Mouse (Mus musculus): ENCODE results near the gene Cacna1c. TPM values are rescaled to one million over a fixed set of nuclear protein-coding genes. Genes with fewer than 3 reads are reported as not detected.

Cacna1c gene
- polyA plus RNA-seq, 1 experiment from 2014 or later: 2.3 TPM

DNA sequence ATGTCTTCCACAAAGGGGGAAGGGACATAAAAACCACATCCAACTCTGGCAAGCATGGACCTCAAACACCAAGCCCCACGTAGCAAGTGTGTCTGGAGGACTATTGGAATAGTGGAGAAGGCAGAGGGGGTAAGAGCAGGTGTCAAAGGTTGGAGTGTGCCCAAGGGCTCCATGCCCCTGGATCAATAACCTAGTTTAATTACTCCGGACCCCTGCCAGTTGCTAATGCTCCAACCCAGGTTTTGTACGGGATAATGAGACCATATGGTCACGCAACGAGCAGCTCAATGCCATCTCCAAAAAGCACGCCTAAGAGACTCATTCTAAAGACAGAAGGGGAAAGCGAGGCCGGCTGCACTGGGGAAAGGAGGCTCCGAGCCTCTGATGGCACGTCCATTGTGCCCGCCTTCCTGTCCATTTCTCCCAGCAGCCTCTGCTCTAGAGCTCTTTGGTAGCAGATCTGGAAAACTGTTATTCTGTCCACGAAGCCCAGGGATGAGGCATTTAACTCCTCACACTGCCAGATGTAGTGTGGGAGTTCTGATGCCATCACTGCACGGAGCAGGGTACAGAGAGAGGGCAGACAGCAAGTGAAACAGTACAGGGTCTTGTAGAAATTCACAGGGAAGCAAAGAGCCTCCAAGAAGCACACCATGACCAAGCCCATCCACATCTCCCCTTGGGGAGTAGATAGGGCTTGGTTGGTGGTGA is 257.7 kb downstream of the Cacna1c start:
- ATAC-seq (ENCODE audit: low FRiP score, low TSS enrichment) (no peak), DNase-seq (ENCODE audit: low spot score) (no peak)
- Histone ChIP-seq H3K9me3 (ENCODE audit: control insufficient read depth, low read length) (no peaks in the 10 kb centered on the region), H3K36me3 (ENCODE audit: control insufficient read depth, insufficient read depth, low read length) (no peaks in the 10 kb centered on the region), H3K27me3 (ENCODE audit: control insufficient read depth, insufficient read depth, low read length) (no peaks in the 10 kb centered on the region), H3K27ac (replicated peaks) (no peak overlapping the region), H3K4me3 (ENCODE audit: low read depth, low read length) (no peak overlapping the region), H3K4me1 (replicated peaks; ENCODE audit: control insufficient read depth, insufficient read depth) (no peaks in the 10 kb centered on the region), H3K4me2 (replicated peaks; ENCODE audit: low read depth) (no peak overlapping the region), H3K9ac (ENCODE audit: low read length) (no peak overlapping the region)
- WGBS: 86% methylated on average over 13 of the region's 13 CpGs
- TF ChIP-seq CTCF (IDR thresholded peaks at IDR 0.05; ENCODE audit: low read depth) (no peak), EP300 (optimal IDR thresholded peaks at IDR 0.05) (no peak)

DNA sequence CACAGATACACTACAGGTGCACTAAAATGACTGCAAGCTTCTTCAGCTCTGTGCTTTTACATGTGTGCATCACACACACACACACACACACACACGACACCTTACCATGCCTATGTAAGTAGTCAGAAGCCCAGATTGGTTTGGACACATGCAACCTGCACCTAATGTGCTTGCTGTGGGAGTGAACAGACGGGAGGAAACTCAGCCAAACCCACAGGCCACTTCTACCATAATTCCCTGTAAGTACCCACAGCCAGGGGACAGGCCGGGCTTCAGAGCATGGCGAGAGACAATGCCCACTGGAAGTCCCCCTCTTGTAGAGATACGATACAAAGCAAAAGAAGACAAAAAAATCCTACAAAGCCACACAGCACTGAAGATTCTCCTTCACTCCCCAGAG is 258.7 kb downstream of the Cacna1c start:
- TF ChIP-seq EP300 (optimal IDR thresholded peaks at IDR 0.05): no peak
- TF ChIP-seq CTCF (IDR thresholded peaks at IDR 0.05; ENCODE audit: low read depth): no peak
- WGBS: 92% methylated on average over 5 of the region's 5 CpGs
- no peak for ATAC-seq (ENCODE audit: low FRiP score, low TSS enrichment)

DNA sequence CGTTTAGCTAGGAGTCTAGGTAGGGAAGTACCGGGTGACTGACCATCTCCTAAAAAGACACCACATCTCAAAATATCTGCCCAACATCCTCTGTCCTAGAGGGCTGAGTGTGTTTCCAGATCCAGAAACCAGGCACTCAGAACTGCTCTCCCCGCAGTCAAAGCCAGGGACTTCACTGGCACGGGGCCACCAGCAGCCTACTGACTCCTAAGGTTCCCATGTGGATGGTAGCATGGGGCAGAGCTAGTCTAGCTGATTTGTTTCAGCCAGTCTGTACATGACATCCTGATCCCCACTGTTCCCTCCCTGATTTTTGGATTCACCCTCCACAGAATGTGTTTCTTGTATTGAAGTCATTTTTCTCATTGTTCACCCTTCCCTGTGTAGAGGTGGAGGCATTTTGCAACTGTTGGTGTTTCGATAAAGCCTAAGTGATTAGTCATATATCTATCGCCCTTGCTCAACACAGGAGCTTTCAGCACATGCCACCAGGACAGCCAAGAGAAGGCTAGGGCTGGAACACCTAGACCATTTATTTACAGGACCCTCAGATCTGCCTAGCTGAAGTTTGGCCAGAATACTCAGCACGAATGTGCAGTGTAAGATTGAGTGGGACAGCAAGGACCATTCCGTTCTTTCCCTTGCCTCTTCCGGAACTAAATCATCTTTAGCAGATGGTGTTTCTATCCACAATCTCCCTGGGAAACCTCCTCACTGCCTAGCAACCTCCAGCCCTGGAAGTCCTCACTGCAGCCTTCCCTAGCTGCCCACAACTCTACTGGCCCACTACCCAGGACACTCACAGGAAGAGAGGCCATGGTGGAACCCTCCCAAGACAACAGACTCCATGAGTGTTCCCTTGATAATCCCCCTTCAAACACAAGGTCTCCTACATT is 260.4 kb downstream of the Cacna1c start:
- H3K27me3 ChIP-seq (ENCODE audit: control insufficient read depth, insufficient read depth, low read length): no peaks in the 10 kb centered on the region
- no peaks in the 10 kb centered on the region for H3K36me3 ChIP-seq (ENCODE audit: control insufficient read depth, insufficient read depth, low read length)
- H3K4me1 ChIP-seq (replicated peaks; ENCODE audit: control insufficient read depth, insufficient read depth): no peaks in the 10 kb centered on the region
- DNase-seq (ENCODE audit: low spot score) (no peak), ATAC-seq (ENCODE audit: low FRiP score, low TSS enrichment) (peak; percentile 57; the same call in 1 of the 2 replicates)
- WGBS: 68% methylated on average over 9 of the region's 9 CpGs
- no peaks in the 10 kb centered on the region for H3K9me3 ChIP-seq (ENCODE audit: control insufficient read depth, low read length)
- TF ChIP-seq EP300 (optimal IDR thresholded peaks at IDR 0.05): no peak
- TF ChIP-seq CTCF (IDR thresholded peaks at IDR 0.05; ENCODE audit: low read depth): no peak
- H3K27ac ChIP-seq (replicated peaks): no peak overlapping the region
- no peak overlapping the region for H3K4me2 ChIP-seq (replicated peaks; ENCODE audit: low read depth)
- H3K4me3 ChIP-seq (ENCODE audit: low read depth, low read length): no peak overlapping the region
- no peak overlapping the region for H3K9ac ChIP-seq (ENCODE audit: low read length)

More for the DNA sequence above, 258.7 kb downstream of the Cacna1c start:
- no peaks in the 10 kb centered on the region for H3K4me1 ChIP-seq (replicated peaks; ENCODE audit: control insufficient read depth, insufficient read depth)
- no peaks in the 10 kb centered on the region for H3K36me3 ChIP-seq (ENCODE audit: control insufficient read depth, insufficient read depth, low read length)
- H3K27me3 ChIP-seq (ENCODE audit: control insufficient read depth, insufficient read depth, low read length): no peaks in the 10 kb centered on the region
- no peak overlapping the region for H3K4me2 ChIP-seq (replicated peaks; ENCODE audit: low read depth)
- no peaks in the 10 kb centered on the region for H3K9me3 ChIP-seq (ENCODE audit: control insufficient read depth, low read length)
- no peak overlapping the region for H3K9ac ChIP-seq (ENCODE audit: low read length)
- no peak for DNase-seq (ENCODE audit: low spot score)
- H3K27ac ChIP-seq (replicated peaks): no peak overlapping the region
- H3K4me3 ChIP-seq (ENCODE audit: low read depth, low read length): no peak overlapping the region

DNA sequence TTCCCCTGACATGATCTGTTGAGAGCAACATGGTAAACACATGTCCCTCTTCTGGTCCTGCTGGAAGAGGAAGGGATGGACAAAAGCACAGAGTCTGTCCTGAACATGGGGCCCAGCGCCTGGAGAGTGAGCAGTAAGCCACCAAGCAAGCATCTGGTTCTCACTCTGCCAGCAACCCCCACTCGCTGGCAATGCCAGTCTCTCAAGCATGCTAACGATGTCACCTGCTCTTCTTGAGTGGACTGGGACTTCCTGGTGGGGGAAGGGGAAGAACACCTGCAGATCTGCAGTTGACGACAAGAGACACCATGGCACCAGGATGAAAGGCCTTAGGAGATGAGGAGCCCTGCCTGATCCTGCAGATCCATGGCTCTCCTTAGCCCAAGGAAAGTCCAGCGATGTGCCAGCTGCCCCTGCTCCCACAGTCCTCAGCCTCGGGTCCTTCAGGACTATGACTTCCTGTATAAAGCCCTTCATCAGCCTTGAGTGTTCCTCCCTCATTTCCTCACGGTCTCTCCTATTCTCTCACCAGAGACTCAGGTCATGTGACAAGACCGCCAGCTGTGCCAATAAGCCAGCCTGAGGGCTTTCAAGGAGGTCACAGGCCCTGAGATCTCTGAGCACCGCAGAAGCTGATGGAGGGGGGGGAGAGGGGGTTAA is 261.8 kb downstream of the Cacna1c start:
- no peak for DNase-seq (ENCODE audit: low spot score)
- WGBS: 65% methylated on average over 9 of the region's 9 CpGs
- TF ChIP-seq EP300 (optimal IDR thresholded peaks at IDR 0.05) (no peak), CTCF (IDR thresholded peaks at IDR 0.05; ENCODE audit: low read depth) (no peak)

DNA sequence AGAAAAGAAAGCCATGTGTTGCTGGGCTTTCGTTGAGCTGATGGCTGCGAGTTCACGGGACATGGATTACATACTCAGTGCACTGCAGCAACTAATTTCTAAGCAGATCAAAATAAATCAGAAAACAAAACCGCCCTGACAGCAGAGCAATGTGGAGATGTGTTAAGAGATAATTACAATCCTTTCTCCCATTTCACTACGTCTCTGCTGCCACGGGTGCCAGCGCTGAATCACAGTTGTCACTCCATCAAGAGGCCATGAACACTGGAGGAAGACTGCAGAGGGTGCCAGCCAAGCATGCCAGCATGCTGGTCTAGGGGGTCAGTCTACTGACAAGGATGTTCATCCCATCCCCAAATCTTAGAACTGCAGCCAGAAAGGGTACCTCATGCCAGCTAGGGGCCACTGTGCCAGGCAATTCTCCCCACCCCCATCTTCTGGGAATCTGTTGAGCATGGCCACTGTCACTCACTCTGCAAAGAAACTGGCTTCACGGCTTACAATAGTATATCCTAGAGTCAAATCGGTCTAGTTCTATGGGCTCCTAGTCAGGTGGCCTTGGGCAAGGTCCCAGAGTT is 263.1 kb downstream of the Cacna1c start:
- Histone ChIP-seq H3K4me2 (replicated peaks; ENCODE audit: low read depth) (no peak overlapping the region), H3K27ac (replicated peaks) (no peak overlapping the region), H3K27me3 (ENCODE audit: control insufficient read depth, insufficient read depth, low read length) (no peaks in the 10 kb centered on the region), H3K4me1 (replicated peaks; ENCODE audit: control insufficient read depth, insufficient read depth) (no peaks in the 10 kb centered on the region), H3K9ac (ENCODE audit: low read length) (no peak overlapping the region), H3K4me3 (ENCODE audit: low read depth, low read length) (no peak overlapping the region), H3K9me3 (ENCODE audit: control insufficient read depth, low read length) (no peaks in the 10 kb centered on the region), H3K36me3 (ENCODE audit: control insufficient read depth, insufficient read depth, low read length) (no peaks in the 10 kb centered on the region)
- no peak for TF ChIP-seq EP300 (optimal IDR thresholded peaks at IDR 0.05)
- no peak for TF ChIP-seq CTCF (IDR thresholded peaks at IDR 0.05; ENCODE audit: low read depth)
- ATAC-seq (ENCODE audit: low FRiP score, low TSS enrichment) (no peak), DNase-seq (ENCODE audit: low spot score) (no peak)
- WGBS: 86% methylated on average over 9 of the region's 9 CpGs

More for the DNA sequence above, 261.8 kb downstream of the Cacna1c start:
- no peak for ATAC-seq (ENCODE audit: low FRiP score, low TSS enrichment)
- no peak overlapping the region for H3K27ac ChIP-seq (replicated peaks)
- H3K9me3 ChIP-seq (ENCODE audit: control insufficient read depth, low read length): no peaks in the 10 kb centered on the region
- H3K4me2 ChIP-seq (replicated peaks; ENCODE audit: low read depth): no peak overlapping the region
- no peak overlapping the region for H3K9ac ChIP-seq (ENCODE audit: low read length)
- no peaks in the 10 kb centered on the region for H3K4me1 ChIP-seq (replicated peaks; ENCODE audit: control insufficient read depth, insufficient read depth)
- no peaks in the 10 kb centered on the region for H3K27me3 ChIP-seq (ENCODE audit: control insufficient read depth, insufficient read depth, low read length)
- H3K36me3 ChIP-seq (ENCODE audit: control insufficient read depth, insufficient read depth, low read length): no peaks in the 10 kb centered on the region
- no peak overlapping the region for H3K4me3 ChIP-seq (ENCODE audit: low read depth, low read length)
